Mouse (Mus musculus) MEL (cell line): ENCODE measurements around the gene Ccdc87. TPM values are rescaled to one million over a fixed set of nuclear protein-coding genes. Genes with fewer than 3 reads are reported as not detected.

ENCODE experiments used
- DNase-seq: peaks from one replicate; pipeline ENCODE4 v3.0.0; 2011; ENCODE audit warnings: low read depth, low spot score
- H3K27ac ChIP-seq: 2 replicates; pipeline ENCODE4 v1.5.1; 2012; ENCODE audit warnings: low read depth, mild to moderate bottlenecking, control low read depth, low read length, moderate library complexity; ENCODE audit not compliant: control insufficient read depth
- H3K27me3 ChIP-seq, 2 experiments: fragments of 150-350 bp in 1 of 2; sonication (generic) in 1 of 2; 2 replicates each; pipeline ENCODE4 v1.6.1; 2012; ENCODE audit warnings: low read length in 2 of 2, mild to moderate bottlenecking in 2 of 2, improper control_type of control experiment in 1 of 2, moderate library complexity in 1 of 2; ENCODE audit not compliant: insufficient read depth in 2 of 2, control insufficient read depth in 1 of 2
- H3K36me3 ChIP-seq, 2 experiments: 2 replicates each; pipeline ENCODE4 v1.6.1; 2012 to 2014; ENCODE audit warnings: low read length in 2 of 2, improper control_type of control experiment in 1 of 2, inconsistent platforms in 1 of 2, mild to moderate bottlenecking in 1 of 2; ENCODE audit not compliant: insufficient read depth in 2 of 2, control insufficient read depth in 1 of 2
- H3K4me1 ChIP-seq, 2 experiments: fragments of 150-350 bp in 1 of 2; sonication (generic) in 1 of 2; 2 replicates each; pipeline ENCODE4 v1.6.1; 2012; ENCODE audit warnings: low read length in 2 of 2, improper control_type of control experiment in 1 of 2, mild to moderate bottlenecking in 1 of 2; ENCODE audit not compliant: insufficient read depth in 2 of 2, control insufficient read depth in 1 of 2
- H3K4me3 ChIP-seq, 2 experiments: fragments of 150-350 bp in 1 of 2; sonication (generic) in 1 of 2; 2 replicates each; pipeline ENCODE4 v1.5.1; 2012; ENCODE audit warnings: low read depth in 2 of 2, low read length in 2 of 2, mild to moderate bottlenecking in 2 of 2, moderate library complexity in 2 of 2, control low read depth in 1 of 2, improper control_type of control experiment in 1 of 2; ENCODE audit not compliant: control insufficient read depth in 1 of 2, insufficient read depth in 1 of 2
- H3K79me2 ChIP-seq: 2 replicates; pipeline ENCODE4 v1.6.1; 2012; ENCODE audit warnings: mild to moderate bottlenecking, low read length, moderate library complexity; ENCODE audit not compliant: control insufficient read depth, poor library complexity, insufficient read depth
- H3K9ac ChIP-seq: 2 replicates; pipeline ENCODE4 v1.6.1; 2012; ENCODE audit warnings: low read depth, mild to moderate bottlenecking, control low read depth, low read length, moderate library complexity; ENCODE audit not compliant: control insufficient read depth, poor library complexity, severe bottlenecking
- H3K9me3 ChIP-seq: fragments of 150-350 bp; sonication (generic); replicated peaks from 2 replicates; pipeline ENCODE4 v1.6.1; 2012; ENCODE audit warnings: mild to moderate bottlenecking, low read length, improper control_type of control experiment, moderate library complexity; ENCODE audit not compliant: insufficient read depth
- CHD1 ChIP-seq: IDR thresholded peaks from 2 replicates; pipeline ENCODE4 v1.6.1; 2012; ENCODE audit warnings: low read depth, mild to moderate bottlenecking, inconsistent platforms, low read length, improper control_type of control experiment
- CHD2 ChIP-seq: IDR thresholded peaks from 2 replicates; pipeline ENCODE4 v1.6.1; 2011; ENCODE audit warnings: low read length, improper control_type of control experiment
- CTCF ChIP-seq, 3 experiments: IDR thresholded peaks in 2 of 3; conservative IDR thresholded peaks in 1 of 3; 2 replicates each; pipeline ENCODE4 v1.5.1; 2011 to 2012; ENCODE audit warnings: low read length in 3 of 3, low read depth in 2 of 3, mild to moderate bottlenecking in 2 of 3, improper control_type of control experiment in 1 of 3, inconsistent platforms in 1 of 3, mixed read lengths in 1 of 3, moderate library complexity in 1 of 3; ENCODE audit not compliant: control insufficient read depth in 1 of 3, insufficient read depth in 1 of 3, poor library complexity in 1 of 3, severe bottlenecking in 1 of 3
- E2F4 ChIP-seq: IDR thresholded peaks from 2 replicates; pipeline ENCODE4 v1.6.1; 2011; ENCODE audit warnings: low read depth, low read length, improper control_type of control experiment, borderline replicate concordance
- EP300 ChIP-seq, 2 experiments: IDR thresholded peaks; 2 replicates each; pipeline ENCODE4 v1.6.1; 2011; ENCODE audit warnings: improper control_type of control experiment in 2 of 2, low read length in 2 of 2, low read depth in 1 of 2, mild to moderate bottlenecking in 1 of 2
- GABPA ChIP-seq: IDR thresholded peaks from 2 replicates; pipeline ENCODE4 v1.6.1; 2012; ENCODE audit warnings: low read depth, mild to moderate bottlenecking, inconsistent platforms, low read length, improper control_type of control experiment, moderate library complexity
- GATA1 ChIP-seq: IDR thresholded peaks from 2 replicates; pipeline ENCODE4 v1.6.1; 2011; ENCODE audit warnings: low read depth, low read length, improper control_type of control experiment
- HCFC1 ChIP-seq: IDR thresholded peaks from 2 replicates; pipeline ENCODE4 v1.6.1; 2012; ENCODE audit warnings: low read depth, mild to moderate bottlenecking, inconsistent platforms, low read length, improper control_type of control experiment, moderate library complexity
- JUND ChIP-seq: IDR thresholded peaks from 2 replicates; pipeline ENCODE4 v1.6.1; 2011; ENCODE audit warnings: low read depth, mild to moderate bottlenecking, improper control_type of control experiment, low read length
- MAX ChIP-seq: IDR thresholded peaks from 2 replicates; pipeline ENCODE4 v1.6.1; 2011; ENCODE audit warnings: low read length, improper control_type of control experiment
- MEF2A ChIP-seq: IDR thresholded peaks from 2 replicates; pipeline ENCODE4 v1.6.1; 2014; ENCODE audit warnings: low read depth, mild to moderate bottlenecking, inconsistent platforms, low read length, improper control_type of control experiment; ENCODE audit not compliant: poor library complexity, insufficient replicate concordance, severe bottlenecking; ENCODE audit errors: extremely low read depth
- MYC ChIP-seq: IDR thresholded peaks from 2 replicates; pipeline ENCODE4 v1.6.1; 2011; ENCODE audit warnings: low read depth, mild to moderate bottlenecking, low read length, improper control_type of control experiment, moderate library complexity
- NELFE ChIP-seq: IDR thresholded peaks from 2 replicates; pipeline ENCODE4 v1.6.1; 2011; ENCODE audit warnings: low read depth, low read length, improper control_type of control experiment
- NRF1 ChIP-seq: IDR thresholded peaks from 2 replicates; pipeline ENCODE4 v1.6.1; 2014; ENCODE audit warnings: low read depth, mild to moderate bottlenecking, inconsistent platforms, low read length, improper control_type of control experiment, moderate library complexity; ENCODE audit not compliant: poor library complexity, insufficient read depth, severe bottlenecking
- RAD21 ChIP-seq: IDR thresholded peaks from 2 replicates; pipeline ENCODE4 v1.6.1; 2011; ENCODE audit warnings: mild to moderate bottlenecking, low read depth, low read length, improper control_type of control experiment
- SIN3A ChIP-seq: IDR thresholded peaks from 2 replicates; pipeline ENCODE4 v1.6.1; 2012; ENCODE audit warnings: low read length, improper control_type of control experiment, inconsistent platforms
- SMC3 ChIP-seq: IDR thresholded peaks from 2 replicates; pipeline ENCODE4 v1.6.1; 2011; ENCODE audit warnings: low read depth, low read length, improper control_type of control experiment
- TAL1 ChIP-seq: IDR thresholded peaks from 2 replicates; pipeline ENCODE4 v1.6.1; 2012; ENCODE audit warnings: mild to moderate bottlenecking, inconsistent platforms, low read length, moderate library complexity, mixed read lengths
- TBP ChIP-seq: IDR thresholded peaks from 2 replicates; pipeline ENCODE4 v1.8.0; 2011; ENCODE audit warnings: low read depth, low read length, improper control_type of control experiment
- USF1 ChIP-seq: IDR thresholded peaks from 2 replicates; pipeline ENCODE4 v1.6.1; 2014; ENCODE audit warnings: low read depth, mild to moderate bottlenecking, inconsistent platforms, low read length, improper control_type of control experiment, moderate library complexity
- ZC3H11A ChIP-seq: IDR thresholded peaks from 2 replicates; pipeline ENCODE4 v1.6.1; 2012; ENCODE audit warnings: low read depth, mild to moderate bottlenecking, inconsistent platforms, low read length, improper control_type of control experiment
- ZMIZ1 ChIP-seq: IDR thresholded peaks from 2 replicates; pipeline ENCODE4 v1.6.1; 2012; ENCODE audit warnings: low read depth, mild to moderate bottlenecking, inconsistent platforms, low read length, improper control_type of control experiment, moderate library complexity
- ZNF384 ChIP-seq: IDR thresholded peaks from 2 replicates; pipeline ENCODE4 v1.6.1; 2012; ENCODE audit warnings: low read depth, mild to moderate bottlenecking, inconsistent platforms, low read length, improper control_type of control experiment
- polyA plus RNA-seq, 2 experiments: library from polyadenylated mRNA; stranded (reverse) in 1 of 2; unstranded in 1 of 2; fragments of >175 nt in 1 of 2; fragments of >200 nt in 1 of 2; gene quantifications; 2 replicates each; pipeline versions ENCODE4 v1.2.1 to v1.2.4; 2012; ENCODE audit warnings: low replicate concordance in 2 of 2, low read depth in 1 of 2; ENCODE audit not compliant: insufficient read length in 2 of 2, insufficient read depth in 1 of 2, missing spikeins in 1 of 2
- total RNA-seq: library from RNA; depleted of rRNA; stranded (reverse); fragments of 300-350 nt; gene quantifications from 2 replicates; pipeline ENCODE4 v1.2.3, GENCODE M21; 2012

Ccdc87 gene
- total and polyA plus RNA-seq, 3 experiments, result 0.04 to 0.06 TPM; not detected in 1

DNA sequence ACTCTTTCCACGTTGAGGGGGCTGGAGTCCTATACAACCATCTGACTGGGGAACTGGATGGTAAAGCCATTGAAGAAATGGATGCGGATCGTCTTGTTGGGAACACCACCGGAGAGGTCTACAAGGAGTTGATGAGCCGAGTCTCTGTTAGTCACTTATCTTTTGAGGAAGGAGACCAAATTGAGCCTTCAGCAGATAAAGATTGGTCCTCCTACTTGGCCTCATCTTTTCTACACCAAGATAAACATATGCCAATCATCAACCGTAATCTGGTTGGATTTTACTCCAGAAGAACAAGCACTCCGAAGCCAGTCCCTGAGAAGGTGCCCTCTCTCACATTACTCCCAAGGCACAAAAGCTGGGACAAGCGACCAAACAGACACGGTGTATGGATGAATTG is 1.7 kb downstream of the Ccdc87 start (continued):
- TF ChIP-seq MEF2A, result no peak
- peak; percentile 85 for TF ChIP-seq GATA1
- TF ChIP-seq, all 39 proteins: peak for 9

DNA sequence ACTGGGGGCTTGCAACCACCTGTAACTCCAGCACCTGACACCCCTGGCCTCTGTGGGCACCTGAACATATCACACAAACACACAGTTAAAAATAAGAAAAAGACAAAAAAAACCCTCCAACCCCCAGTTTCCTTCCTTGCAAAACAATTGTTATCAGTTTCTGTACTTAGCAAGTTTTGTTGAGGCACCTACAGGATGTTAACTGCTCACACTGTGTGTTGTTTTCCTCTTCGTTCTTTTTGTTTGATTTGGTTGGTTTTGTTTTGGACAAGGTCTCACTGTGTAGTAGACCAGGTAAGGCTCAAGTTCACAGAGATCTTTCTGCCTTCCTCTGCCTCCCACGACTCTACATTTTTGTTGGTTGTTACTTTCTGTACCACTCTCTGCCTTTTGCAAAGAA is 3.4 kb downstream of the Ccdc87 start:
- H3K9ac ChIP-seq, result no peak overlapping the region
- H3K27me3 ChIP-seq, result no peaks in the 10 kb centered on the region
- H3K79me2 ChIP-seq, result peaks cover 8% of the 10 kb centered on the region
- no peaks in the 10 kb centered on the region for H3K9me3 ChIP-seq
- H3K4me1 ChIP-seq, result peaks cover 25 to 27% of the 10 kb centered on the region in 2 experiments
- peaks cover 0 to 14% of the 10 kb centered on the region in 2 experiments; a peak in 2 of 4 replicates for H3K36me3 ChIP-seq
- H3K4me3 ChIP-seq, result no peak overlapping the region
- TF ChIP-seq MEF2A (no peak), MAX (no peak)
- H3K27ac ChIP-seq, result no peak overlapping the region
- no peak for DNase-seq

DNA sequence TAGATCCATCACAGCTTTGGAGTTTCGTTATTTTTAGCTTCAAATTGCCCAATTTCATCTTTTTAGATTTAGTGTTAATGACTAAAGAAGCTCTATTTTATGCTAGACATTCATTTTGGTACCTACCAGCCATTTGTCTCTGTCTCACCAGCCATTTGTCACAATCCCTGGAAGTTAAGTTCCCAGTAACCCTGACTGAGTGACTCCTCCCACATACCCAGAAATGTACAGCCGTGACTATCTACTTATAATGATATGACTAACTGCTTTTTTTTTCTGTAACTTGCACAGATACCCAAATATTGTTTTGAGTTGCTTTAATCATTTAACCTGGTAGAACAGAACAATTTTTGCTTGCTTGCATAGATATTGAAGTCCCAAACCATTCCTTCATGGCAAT is 6.7 kb downstream of the Ccdc87 start:
- H3K27me3 ChIP-seq, result no peaks in the 10 kb centered on the region; a peak in 2 of 4 replicates
- DNase-seq, result peak; percentile 57

DNA sequence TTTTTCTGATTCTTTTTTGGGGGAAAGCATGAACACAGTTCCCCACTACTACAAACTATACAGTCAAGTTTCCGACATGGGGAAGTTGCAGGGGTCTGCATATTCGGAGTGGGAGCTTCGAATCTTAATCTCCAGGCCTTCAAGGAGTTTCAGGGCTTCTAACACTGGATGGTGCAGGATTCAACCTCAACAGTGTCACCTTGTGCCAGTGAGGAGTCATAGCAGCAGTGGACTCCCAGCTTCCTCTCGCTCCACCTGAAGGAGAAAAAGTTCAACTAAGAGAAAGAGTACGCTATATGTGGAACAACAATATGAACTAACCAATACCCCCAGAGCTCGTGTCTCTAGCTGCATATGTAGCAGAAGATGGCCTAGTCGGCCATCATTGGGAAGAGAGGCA is 8.3 kb downstream of the Ccdc87 start:
- Histone ChIP-seq H3K4me3 (no peak overlapping the region), H3K9me3 (no peaks in the 10 kb centered on the region), H3K27me3 (peaks cover 0 to 2% of the 10 kb centered on the region in 2 experiments; a peak in 3 of 4 replicates), H3K79me2 (no peaks in the 10 kb centered on the region), H3K36me3 (peaks cover 0 to 10% of the 10 kb centered on the region in 2 experiments; a peak in 2 of 4 replicates), H3K4me1 (peaks cover 7 to 12% of the 10 kb centered on the region in 2 experiments; a peak in 3 of 4 replicates), H3K9ac (no peak overlapping the region), H3K27ac (no peak overlapping the region)
- TF ChIP-seq SIN3A, result peak; percentile 50; the same call in 1 of the 2 replicates
- TF ChIP-seq CTCF (IDR thresholded peaks at IDR 0.05 in 2 of 3, conservative IDR thresholded peaks at IDR 0.05 in 1 of 3; ENCODE audit: control insufficient read depth in 1 of 3, insufficient read depth in 1 of 3, low read depth in 2 of 3, low read length in 3 of 3, poor library complexity in 1 of 3, severe bottlenecking in 1 of 3), result peak; percentile 69 to 80 (median 71)
- peak; percentile 91 for TF ChIP-seq SMC3
- no peak for TF ChIP-seq NELFE
- peak; percentile 74 for TF ChIP-seq RAD21
- TF ChIP-seq ZC3H11A, result peak; percentile 82
- peak; percentile 82 for DNase-seq

More for the DNA sequence above, 6.7 kb downstream of the Ccdc87 start:
- peak overlapping the region; percentile 31 for H3K27ac ChIP-seq
- peak overlapping the region in 1 of 2 experiments; percentile 10; a peak in 1 of 4 replicates for H3K4me3 ChIP-seq
- H3K36me3 ChIP-seq, result peaks cover 0 to 12% of the 10 kb centered on the region in 2 experiments; a peak in 2 of 4 replicates
- H3K79me2 ChIP-seq, result no peaks in the 10 kb centered on the region
- H3K9me3 ChIP-seq, result no peaks in the 10 kb centered on the region
- TF ChIP-seq HCFC1 (no peak), CHD1 (no peak), SIN3A (no peak; the same call in 1 of the 2 replicates), GABPA (no peak), ZMIZ1 (no peak), MEF2A (no peak), GATA1 (no peak), TAL1 (no peak), NRF1 (no peak), MYC (0 out of 2 replicates have a peak, but pooled peaks have one; percentile 32), JUND (no peak), TBP (no peak), EP300 (IDR thresholded peaks at IDR 0.05; ENCODE audit: low read depth in 1 of 2, low read length in 2 of 2) (0 out of 4 replicates have a peak, but pooled peaks of 1 of the 2 experiments have one; percentile 30), ZNF384 (peak; percentile 79), USF1 (no peak), E2F4 (no peak), CHD2 (no peak)
- no peak overlapping the region for H3K9ac ChIP-seq
- peaks cover 15 to 20% of the 10 kb centered on the region in 2 experiments for H3K4me1 ChIP-seq
